Mouse (Mus musculus) intestine, embryonic 14.5 days (tissue): ENCODE results near the gene Sptlc3. TPM values are rescaled to one million over a fixed set of nuclear protein-coding genes. Genes with fewer than 3 reads are reported as not detected.

Experiments used
- ATAC-seq: fragments of 200-750 bp; cut with Nextera tagmentation; replicated peaks from 2 replicates; pipeline ENCODE4 v1.8.0; 2017; ENCODE audit warnings: low read depth, moderate number of reproducible peaks, moderate TSS enrichment, moderate library complexity; ENCODE audit not compliant: low FRiP score, low TSS enrichment
- DNase-seq: peaks from one replicate; pipeline ENCODE4 v3.0.0-alpha.2; 2018; ENCODE audit warnings: low spot score
- H3K27ac ChIP-seq: fragments of 300-500 bp; sonication (generic); 2 replicates; pipeline ENCODE4 v1.5.1; 2014; ENCODE audit warnings: low read depth, mild to moderate bottlenecking, control low read depth
- H3K27me3 ChIP-seq: fragments of 300-500 bp; sonication (generic); replicated peaks from 2 replicates; pipeline ENCODE4 v1.6.1; 2014; ENCODE audit warnings: low read length, control low read depth; ENCODE audit not compliant: control insufficient read depth, insufficient read depth
- H3K36me3 ChIP-seq: fragments of 300-500 bp; sonication (generic); 2 replicates; pipeline ENCODE4 v1.6.1; 2014; ENCODE audit warnings: low read length, control low read depth; ENCODE audit not compliant: control insufficient read depth, insufficient read depth
- H3K4me1 ChIP-seq: fragments of 300-500 bp; sonication (generic); replicated peaks from 2 replicates; pipeline ENCODE4 v1.6.1; 2014; ENCODE audit warnings: low read length, control low read depth, mixed read lengths; ENCODE audit not compliant: control insufficient read depth, insufficient read depth
- H3K4me2 ChIP-seq: fragments of 300-500 bp; sonication (generic); 2 replicates; pipeline ENCODE4 v1.6.1; 2014; ENCODE audit warnings: low read length
- H3K4me3 ChIP-seq: fragments of 300-500 bp; sonication (generic); 2 replicates; pipeline ENCODE4 v1.5.1; 2014; ENCODE audit warnings: low read depth, low read length, control low read depth, mixed read lengths
- H3K9ac ChIP-seq: fragments of 300-500 bp; sonication (generic); 2 replicates; pipeline ENCODE4 v1.6.1; 2014; ENCODE audit warnings: mild to moderate bottlenecking, low read length
- H3K9me3 ChIP-seq: fragments of 300-500 bp; sonication (generic); 2 replicates; pipeline ENCODE4 v1.6.1; 2016; ENCODE audit warnings: low read length, control low read depth; ENCODE audit not compliant: control insufficient read depth
- WGBS: fragments of 180-500 bp; shearing (Covaris S2); extraction: QIAGEN DNeasy Blood & Tissue Kit; methylation state at CpG from one replicate; pipeline ENCODE4 v1.1.7; 2014; 5-methylcytosine and 5-hydroxymethylcytosine counted together
- polyA plus RNA-seq: library from polyadenylated mRNA; unstranded; fragments of >200 nt; fragmentation: Nextera tagmentation; extraction: Ambion mirVana; gene quantifications from 2 replicates; pipeline ENCODE4 v1.2.1, GENCODE M21; 2014

The Sptlc3 gene
- polyA plus RNA-seq, 1 experiment from 2014 or later = not detected

GRCm38 (mm10) chr2:139612410-139613107 is 118.8 kb downstream of the Sptlc3 start:
- Histone ChIP-seq H3K27ac (no peak overlapping the region), H3K4me1 (0 out of 2 replicates have a peak, but pooled peaks cover 5% of the 10 kb centered on the region), H3K36me3 (no peaks in the 10 kb centered on the region), H3K4me3 (no peak overlapping the region), H3K9me3 (no peaks in the 10 kb centered on the region), H3K9ac (no peak overlapping the region), H3K4me2 (no peak overlapping the region), H3K27me3 (no peaks in the 10 kb centered on the region)
- DNase-seq (no peak), ATAC-seq (no peak)
- WGBS = 33% methylated on average over 10 of the region's 10 CpGs

GRCm38 (mm10) chr2:139626496-139626895 is 132.8 kb downstream of the Sptlc3 start:
- DNase-seq (no peak), ATAC-seq (no peak)
- no peaks in the 10 kb centered on the region for H3K4me1 ChIP-seq
- H3K27me3 ChIP-seq = no peaks in the 10 kb centered on the region
- no peak overlapping the region for H3K9ac ChIP-seq
- no peaks in the 10 kb centered on the region for H3K9me3 ChIP-seq
- no peak overlapping the region for H3K27ac ChIP-seq
- H3K4me2 ChIP-seq = no peak overlapping the region
- H3K4me3 ChIP-seq = no peak overlapping the region
- no peaks in the 10 kb centered on the region for H3K36me3 ChIP-seq
- WGBS = 81% methylated on average over 1 of the region's 1 CpGs

GRCm38 (mm10) chr2:139628731-139629130 is 135.0 kb downstream of the Sptlc3 start:
- Histone ChIP-seq H3K27me3 (no peaks in the 10 kb centered on the region), H3K9ac (no peak overlapping the region), H3K36me3 (no peaks in the 10 kb centered on the region), H3K9me3 (no peaks in the 10 kb centered on the region), H3K4me3 (no peak overlapping the region), H3K4me2 (no peak overlapping the region), H3K4me1 (no peaks in the 10 kb centered on the region), H3K27ac (no peak overlapping the region)
- no peak for DNase-seq
- ATAC-seq = no peak
- 74% methylated on average over 4 of the region's 4 CpGs for WGBS

DNA sequence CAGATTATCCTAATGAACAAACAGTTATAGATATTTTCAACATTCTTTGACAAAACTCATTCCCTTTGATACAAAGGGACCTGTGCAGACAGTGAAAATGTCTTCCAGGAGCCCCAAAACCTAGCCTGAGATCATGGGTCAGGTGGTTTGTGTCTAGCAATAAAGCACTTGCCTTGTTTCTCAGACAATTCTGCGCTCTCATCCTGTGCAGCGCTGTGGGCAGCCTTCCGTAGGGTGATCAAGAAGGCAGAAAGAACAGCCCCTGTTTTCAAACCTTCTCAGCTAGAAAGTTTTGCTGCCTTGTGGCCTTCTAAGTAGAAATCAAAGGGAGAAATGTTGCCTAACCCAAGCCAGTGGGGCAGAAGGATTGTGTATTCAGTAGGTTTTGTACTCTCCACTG is 135.9 kb downstream of the Sptlc3 start:
- no peaks in the 10 kb centered on the region for H3K36me3 ChIP-seq
- ATAC-seq = no peak
- H3K27ac ChIP-seq = no peak overlapping the region

DNA sequence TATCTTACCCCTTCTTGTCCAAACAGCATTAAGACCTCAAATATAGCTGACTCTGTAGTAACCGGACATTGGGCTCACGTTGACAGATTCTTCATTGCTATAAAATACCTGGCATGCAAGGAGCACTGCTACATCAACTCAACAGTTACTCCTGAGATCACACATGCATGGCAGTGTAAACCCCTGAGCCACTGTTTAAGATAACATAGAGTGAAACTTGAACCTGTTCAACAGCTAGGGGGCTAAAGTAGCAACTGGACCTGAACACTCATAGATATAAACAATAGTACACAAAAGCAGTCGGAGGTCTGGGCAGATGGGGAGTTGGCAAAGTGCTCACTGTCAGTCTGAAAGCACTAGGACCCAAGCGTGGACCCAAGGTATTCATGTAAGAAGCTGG is 140.8 kb downstream of the Sptlc3 start:
- 54% methylated on average over 4 of the region's 4 CpGs for WGBS
- Histone ChIP-seq H3K4me2 (no peak overlapping the region), H3K9ac (no peak overlapping the region), H3K4me1 (no peaks in the 10 kb centered on the region), H3K9me3 (no peaks in the 10 kb centered on the region), H3K4me3 (no peak overlapping the region), H3K36me3 (no peaks in the 10 kb centered on the region), H3K27me3 (no peaks in the 10 kb centered on the region), H3K27ac (no peak overlapping the region)
- ATAC-seq = no peak
- no peak for DNase-seq

More for the DNA sequence above, 135.9 kb downstream of the Sptlc3 start:
- Histone ChIP-seq H3K4me2 (no peak overlapping the region), H3K9me3 (no peaks in the 10 kb centered on the region), H3K9ac (no peak overlapping the region), H3K27me3 (no peaks in the 10 kb centered on the region), H3K4me1 (no peaks in the 10 kb centered on the region), H3K4me3 (no peak overlapping the region)
- no peak for DNase-seq
- WGBS = 89% methylated on average over 3 of the region's 3 CpGs

DNA sequence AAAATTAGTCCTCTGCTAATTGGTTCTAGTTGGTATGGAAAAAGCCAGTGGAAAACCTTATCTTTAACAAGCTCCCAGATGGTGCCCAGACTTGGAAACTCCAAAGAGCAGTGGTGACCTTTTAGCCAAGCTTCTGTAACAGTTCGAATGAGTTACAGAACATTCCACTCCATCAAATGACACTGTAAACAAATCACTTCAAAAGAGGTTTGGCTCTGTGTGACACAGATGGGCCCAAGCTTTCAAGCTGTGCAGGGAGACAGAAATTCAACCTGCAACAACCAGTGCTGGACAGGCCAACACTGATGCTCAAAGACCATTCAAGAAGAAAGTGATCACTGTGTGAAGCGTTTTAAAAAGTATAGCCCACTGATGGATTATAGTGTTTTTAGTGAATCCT is 144.1 kb downstream of the Sptlc3 start:
- no peak for ATAC-seq
- Histone ChIP-seq H3K9me3 (no peaks in the 10 kb centered on the region), H3K27ac (no peak overlapping the region), H3K4me1 (no peaks in the 10 kb centered on the region), H3K27me3 (no peaks in the 10 kb centered on the region), H3K36me3 (no peaks in the 10 kb centered on the region), H3K9ac (no peak overlapping the region), H3K4me2 (no peak overlapping the region), H3K4me3 (no peak overlapping the region)
- 32% methylated on average over 2 of the region's 2 CpGs for WGBS
- DNase-seq = no peak

GRCm38 (mm10) chr2:139641757-139642385 is 148.2 kb downstream of the Sptlc3 start:
- 42% methylated on average over 7 of the region's 7 CpGs for WGBS
- H3K4me3 ChIP-seq = no peak overlapping the region
- no peak for DNase-seq

GRCm38 (mm10) chr2:139649518-139649917 is 155.8 kb downstream of the Sptlc3 start:
- H3K27me3 ChIP-seq = no peaks in the 10 kb centered on the region
- DNase-seq (no peak), ATAC-seq (no peak)
- 0 out of 2 replicates have a peak, but pooled peaks cover 4% of the 10 kb centered on the region for H3K4me1 ChIP-seq
- no peaks in the 10 kb centered on the region for H3K9me3 ChIP-seq
- no peaks in the 10 kb centered on the region for H3K36me3 ChIP-seq
- no peak overlapping the region for H3K4me2 ChIP-seq
- no peak overlapping the region for H3K9ac ChIP-seq
- no peak overlapping the region for H3K27ac ChIP-seq
- H3K4me3 ChIP-seq = no peak overlapping the region
- 62% methylated on average over 3 of the region's 3 CpGs for WGBS

More at GRCm38 (mm10) chr2:139641757-139642385, 148.2 kb downstream of the Sptlc3 start:
- Histone ChIP-seq H3K36me3 (no peaks in the 10 kb centered on the region), H3K9ac (no peak overlapping the region), H3K9me3 (no peaks in the 10 kb centered on the region), H3K27ac (no peak overlapping the region), H3K4me2 (no peak overlapping the region), H3K4me1 (no peaks in the 10 kb centered on the region), H3K27me3 (no peaks in the 10 kb centered on the region)
- ATAC-seq = no peak

GRCm38 (mm10) chr2:139656750-139657149 is 163.0 kb downstream of the Sptlc3 start:
- no peak for ATAC-seq
- WGBS = 20% methylated on average over 4 of the region's 4 CpGs

More at GRCm38 (mm10) chr2:139656750-139657149, 163.0 kb downstream of the Sptlc3 start:
- H3K4me1 ChIP-seq = no peaks in the 10 kb centered on the region
- H3K9me3 ChIP-seq = no peaks in the 10 kb centered on the region
- DNase-seq = no peak
- H3K4me2 ChIP-seq = no peak overlapping the region
- no peak overlapping the region for H3K9ac ChIP-seq
- no peaks in the 10 kb centered on the region for H3K27me3 ChIP-seq
- H3K27ac ChIP-seq = no peak overlapping the region
- H3K36me3 ChIP-seq = no peaks in the 10 kb centered on the region
- H3K4me3 ChIP-seq = no peak overlapping the region
